Mouse (Mus musculus): ENCODE data around the gene Ifna7. TPM values are rescaled to one million over a fixed set of nuclear protein-coding genes. Genes with fewer than 3 reads are reported as not detected.
A peak's percentile ranks its signal among the peaks of the same experiment; 100 is the strongest.
"Not testable (repeated sequence)": the region's sequence is repeated elsewhere in the genome, so short reads cannot be mapped to it uniquely, and the experiment has no call there.

Ifna7 gene
- total and polyA plus RNA-seq, 3 experiments, result not detected

DNA sequence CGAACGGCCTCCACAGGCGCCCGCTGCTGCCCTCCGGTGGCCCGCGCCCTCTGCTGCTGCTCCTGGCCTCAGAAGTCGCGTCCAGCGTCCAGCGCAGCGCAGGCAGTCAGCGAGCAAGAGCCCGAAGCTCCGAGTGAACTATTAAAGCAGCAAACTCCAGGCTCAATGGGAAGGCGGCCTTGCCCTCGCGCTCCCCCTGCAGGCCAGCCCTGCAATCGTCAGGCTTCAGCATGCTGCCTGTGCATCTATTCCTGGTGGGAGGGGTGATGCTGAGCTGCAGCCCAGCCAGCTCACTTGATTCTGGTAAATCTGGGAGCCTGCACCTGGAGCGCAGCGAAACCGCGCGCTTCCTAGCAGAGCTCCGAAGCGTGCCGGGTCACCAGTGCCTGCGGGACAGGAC, 27.6 kb upstream of the Ifna7 start, which contains the start of gene Gm13277:
Gene Gm13277, plus strand, starts transcription at position 231 of the 400 bp plus-strand sequence.
- peak; percentile 68 to 78 for DNase-seq
- H3K27me3 ChIP-seq (ENCODE audit: control insufficient read depth, insufficient read depth, low read length); H3K4me3 ChIP-seq; H3K36me3 ChIP-seq (ENCODE audit: control insufficient read depth, insufficient read depth, low read length); H3K27ac ChIP-seq; H3K79me2 ChIP-seq (replicated peaks; ENCODE audit: control insufficient read depth, insufficient read depth, low read length); H3K4me1 ChIP-seq (ENCODE audit: control insufficient read depth, insufficient read depth, low read length); intact Hi-C loops (cut with DNase I); H3K9ac ChIP-seq (ENCODE audit: low read depth, low read length): not testable (repeated sequence)
- TF ChIP-seq CTCF (IDR thresholded peaks at IDR 0.05), result peak; percentile 52
- WGBS, result 0% methylated on average over 5 of the region's 28 CpGs

DNA sequence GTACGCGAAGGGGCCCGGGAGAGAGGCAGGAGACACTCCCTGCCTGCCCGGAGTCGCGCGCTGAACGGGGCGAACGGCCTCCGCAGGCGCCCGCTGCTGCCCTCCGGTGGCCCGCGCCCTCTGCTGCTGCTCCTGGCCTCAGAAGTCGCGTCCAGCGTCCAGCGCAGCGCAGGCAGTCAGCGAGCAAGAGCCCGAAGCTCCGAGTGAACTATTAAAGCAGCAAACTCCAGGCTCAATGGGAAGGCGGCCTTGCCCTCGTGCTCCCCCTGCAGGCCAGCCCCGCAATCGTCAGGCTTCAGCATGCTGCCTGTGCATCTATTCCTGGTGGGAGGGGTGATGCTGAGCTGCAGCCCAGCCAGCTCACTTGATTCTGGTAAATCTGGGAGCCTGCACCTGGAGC, 24.8 kb upstream of the Ifna7 start, which contains the start of gene Gm13278:
Gene Gm13278, plus strand, starts transcription at position 301 of the 400 bp plus-strand sequence.
- H3K27me3 ChIP-seq (ENCODE audit: control insufficient read depth, insufficient read depth, low read length); H3K27ac ChIP-seq; H3K36me3 ChIP-seq (ENCODE audit: control insufficient read depth, insufficient read depth, low read length); H3K9ac ChIP-seq (ENCODE audit: low read depth, low read length); DNase-seq; intact Hi-C loops (cut with DNase I); H3K4me1 ChIP-seq (ENCODE audit: control insufficient read depth, insufficient read depth, low read length); H3K79me2 ChIP-seq (replicated peaks; ENCODE audit: control insufficient read depth, insufficient read depth, low read length); H3K4me3 ChIP-seq: not testable (repeated sequence)
- WGBS, result no CpG with 5 or more reads among the region's 28 CpGs

DNA sequence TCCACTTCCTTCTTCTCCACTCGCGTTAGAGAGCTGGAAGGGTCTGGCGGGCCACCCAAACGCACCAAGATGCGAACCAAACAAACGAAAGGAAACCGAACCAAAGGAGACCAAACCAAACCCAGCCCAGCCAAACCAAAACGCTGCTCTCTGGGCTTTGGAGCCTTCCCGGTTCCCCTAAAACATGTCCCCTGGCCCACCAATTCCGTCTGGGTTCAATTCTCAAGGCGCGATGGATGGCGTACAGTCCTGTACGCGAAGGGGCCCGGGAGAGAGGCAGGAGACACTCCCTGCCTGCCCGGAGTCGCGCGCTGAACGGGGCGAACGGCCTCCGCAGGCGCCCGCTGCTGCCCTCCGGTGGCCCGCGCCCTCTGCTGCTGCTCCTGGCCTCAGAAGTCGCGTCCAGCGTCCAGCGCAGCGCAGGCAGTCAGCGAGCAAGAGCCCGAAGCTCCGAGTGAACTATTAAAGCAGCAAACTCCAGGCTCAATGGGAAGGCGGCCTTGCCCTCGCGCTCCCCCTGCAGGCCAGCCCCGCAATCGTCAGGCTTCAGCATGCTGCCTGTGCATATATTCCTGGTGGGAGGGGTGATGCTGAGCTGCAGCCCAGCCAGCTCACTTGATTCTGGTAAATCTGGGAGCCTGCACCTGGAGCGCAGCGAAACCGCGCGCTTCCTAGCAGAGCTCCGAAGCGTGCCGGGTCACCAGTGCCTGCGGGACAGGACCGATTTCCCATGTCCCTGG, 21.9 kb upstream of the Ifna7 start, which contains the start of gene Gm13275:
Gene Gm13275, plus strand, starts transcription at position 552 of the 740 bp plus-strand sequence.
- peak; percentile 50 for TF ChIP-seq CTCF (IDR thresholded peaks at IDR 0.05)
- H3K4me1 ChIP-seq (ENCODE audit: control insufficient read depth, insufficient read depth, low read length); H3K9ac ChIP-seq (ENCODE audit: low read depth, low read length); H3K27me3 ChIP-seq (ENCODE audit: control insufficient read depth, insufficient read depth, low read length); H3K36me3 ChIP-seq (ENCODE audit: control insufficient read depth, insufficient read depth, low read length); H3K79me2 ChIP-seq (replicated peaks; ENCODE audit: control insufficient read depth, insufficient read depth, low read length); intact Hi-C loops (cut with DNase I): not testable (repeated sequence)
- Histone ChIP-seq H3K4me3 (peak within 1 kb of the TSS; percentile 16), H3K27ac (peak within 1 kb of the TSS; percentile 10)
- peak; percentile 73 to 89 for DNase-seq
- under 1% methylated on average over 19 of the region's 52 CpGs for WGBS

DNA sequence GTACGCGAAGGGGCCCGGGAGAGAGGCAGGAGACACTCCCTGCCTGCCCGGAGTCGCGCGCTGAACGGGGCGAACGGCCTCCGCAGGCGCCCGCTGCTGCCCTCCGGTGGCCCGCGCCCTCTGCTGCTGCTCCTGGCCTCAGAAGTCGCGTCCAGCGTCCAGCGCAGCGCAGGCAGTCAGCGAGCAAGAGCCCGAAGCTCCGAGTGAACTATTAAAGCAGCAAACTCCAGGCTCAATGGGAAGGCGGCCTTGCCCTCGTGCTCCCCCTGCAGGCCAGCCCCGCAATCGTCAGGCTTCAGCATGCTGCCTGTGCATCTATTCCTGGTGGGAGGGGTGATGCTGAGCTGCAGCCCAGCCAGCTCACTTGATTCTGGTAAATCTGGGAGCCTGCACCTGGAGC, 18.9 kb upstream of the Ifna7 start, which contains the start of gene Gm13279:
Gene Gm13279, plus strand, starts transcription at position 301 of the 400 bp plus-strand sequence.
- not testable (repeated sequence) for H3K9ac ChIP-seq (ENCODE audit: low read depth, low read length)

GRCm38 (mm10) chr4:88799365-88799764, 16.7 kb upstream of the Ifna7 start, which contains the start of gene Gm13285:
Gene Gm13285, plus strand, starts transcription at chr4:88799665.
- H3K27me3 ChIP-seq (ENCODE audit: control insufficient read depth, insufficient read depth, low read length); H3K79me2 ChIP-seq (replicated peaks; ENCODE audit: control insufficient read depth, insufficient read depth, low read length); DNase-seq; H3K36me3 ChIP-seq (ENCODE audit: control insufficient read depth, insufficient read depth, low read length); H3K4me1 ChIP-seq (ENCODE audit: control insufficient read depth, insufficient read depth, low read length); H3K27ac ChIP-seq; H3K9ac ChIP-seq (ENCODE audit: low read depth, low read length); H3K4me3 ChIP-seq; intact Hi-C loops (cut with DNase I): not testable (repeated sequence)
- 12% methylated on average over 5 of the region's 7 CpGs for WGBS

More for the DNA sequence above, 18.9 kb upstream of the Ifna7 start, which contains the start of gene Gm13279:
- H3K27me3 ChIP-seq (ENCODE audit: control insufficient read depth, insufficient read depth, low read length); intact Hi-C loops (cut with DNase I); DNase-seq; H3K79me2 ChIP-seq (replicated peaks; ENCODE audit: control insufficient read depth, insufficient read depth, low read length); H3K4me3 ChIP-seq; H3K36me3 ChIP-seq (ENCODE audit: control insufficient read depth, insufficient read depth, low read length); H3K4me1 ChIP-seq (ENCODE audit: control insufficient read depth, insufficient read depth, low read length); H3K27ac ChIP-seq: not testable (repeated sequence)
- no CpG with 5 or more reads among the region's 28 CpGs for WGBS

DNA sequence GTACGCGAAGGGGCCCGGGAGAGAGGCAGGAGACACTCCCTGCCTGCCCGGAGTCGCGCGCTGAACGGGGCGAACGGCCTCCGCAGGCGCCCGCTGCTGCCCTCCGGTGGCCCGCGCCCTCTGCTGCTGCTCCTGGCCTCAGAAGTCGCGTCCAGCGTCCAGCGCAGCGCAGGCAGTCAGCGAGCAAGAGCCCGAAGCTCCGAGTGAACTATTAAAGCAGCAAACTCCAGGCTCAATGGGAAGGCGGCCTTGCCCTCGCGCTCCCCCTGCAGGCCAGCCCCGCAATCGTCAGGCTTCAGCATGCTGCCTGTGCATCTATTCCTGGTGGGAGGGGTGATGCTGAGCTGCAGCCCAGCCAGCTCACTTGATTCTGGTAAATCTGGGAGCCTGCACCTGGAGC, 13.1 kb upstream of the Ifna7 start, which contains the start of gene Gm13287:
Gene Gm13287, plus strand, starts transcription at position 301 of the 400 bp plus-strand sequence.
- H3K9ac ChIP-seq (ENCODE audit: low read depth, low read length); intact Hi-C loops (cut with DNase I); H3K36me3 ChIP-seq (ENCODE audit: control insufficient read depth, insufficient read depth, low read length); H3K27ac ChIP-seq; H3K4me1 ChIP-seq (ENCODE audit: control insufficient read depth, insufficient read depth, low read length); H3K27me3 ChIP-seq (ENCODE audit: control insufficient read depth, insufficient read depth, low read length); H3K4me3 ChIP-seq; DNase-seq; H3K79me2 ChIP-seq (replicated peaks; ENCODE audit: control insufficient read depth, insufficient read depth, low read length): not testable (repeated sequence)
- WGBS, result no CpG with 5 or more reads among the region's 29 CpGs

- H3K27me3 ChIP-seq (ENCODE audit: control insufficient read depth, insufficient read depth, low read length); H3K79me2 ChIP-seq (replicated peaks; ENCODE audit: control insufficient read depth, insufficient read depth, low read length); H3K4me3 ChIP-seq; H3K4me1 ChIP-seq (ENCODE audit: control insufficient read depth, insufficient read depth, low read length); H3K27ac ChIP-seq; intact Hi-C loops (cut with DNase I); DNase-seq; H3K36me3 ChIP-seq (ENCODE audit: control insufficient read depth, insufficient read depth, low read length): not testable (repeated sequence)
- WGBS, result no CpG with 5 or more reads among the region's 8 CpGs
- peak within 1 kb of the TSS; percentile 59; the same call in 1 of the 2 replicates for H3K9ac ChIP-seq (ENCODE audit: low read depth, low read length)
These were observed 10.8 kb upstream of the Ifna7 start, which contains the start of gene Gm13288 for GRCm38 (mm10) chr4:88805231-88805630. Gene Gm13288, plus strand, starts transcription at chr4:88805531.
